Mouse (Mus musculus) right cerebral cortex, postnatal 14 days (tissue): Measurements from ENCODE around the gene Vps35.

Experiments used
- DNase-seq: peaks from one replicate; pipeline ENCODE4 v3.0.0; 2022

Gene Vps35

GRCm38 (mm10) chr8:85299434-85300077 lies at the start of gene Vps35, which contains the start of gene Orc6:
Vps35 (minus strand) TSS chr8:85299802.
Orc6 (plus strand) TSS chr8:85299632.
- peak; percentile 97 for DNase-seq

- no peak for DNase-seq
Measured at GRCm38 (mm10) chr8:85339871-85340573, 40.4 kb upstream of the Vps35 start.

GRCm38 (mm10) chr8:85337681-85338080 lies 38.1 kb upstream of the Vps35 start:
- no peak for DNase-seq

GRCm38 (mm10) chr8:85336211-85336933 lies 36.8 kb upstream of the Vps35 start:
- DNase-seq, result no peak

- no peak for DNase-seq
Measured at GRCm38 (mm10) chr8:85335105-85335504, 35.5 kb upstream of the Vps35 start.

- no peak for DNase-seq
Measured at GRCm38 (mm10) chr8:85329506-85329905, 29.9 kb upstream of the Vps35 start.

GRCm38 (mm10) chr8:85327036-85327435 lies 27.4 kb upstream of the Vps35 start:
- DNase-seq, result no peak

GRCm38 (mm10) chr8:85323084-85323483 lies 23.5 kb upstream of the Vps35 start:
- DNase-seq, result no peak

- no peak for DNase-seq
Measured at GRCm38 (mm10) chr8:85321981-85322380, 22.4 kb upstream of the Vps35 start.

- DNase-seq, result no peak
Measured at GRCm38 (mm10) chr8:85318534-85318933, 18.9 kb upstream of the Vps35 start.

GRCm38 (mm10) chr8:85313036-85313435 lies 13.4 kb upstream of the Vps35 start:
- DNase-seq, result no peak

- no peak for DNase-seq
Measured at GRCm38 (mm10) chr8:85311743-85312142, 12.1 kb upstream of the Vps35 start.

GRCm38 (mm10) chr8:85308564-85308963 lies 9.0 kb upstream of the Vps35 start:
- DNase-seq, result no peak

- no peak for DNase-seq
Measured at GRCm38 (mm10) chr8:85303531-85303930, 3.9 kb upstream of the Vps35 start.

GRCm38 (mm10) chr8:85302931-85303330 lies 3.3 kb upstream of the Vps35 start:
- no peak for DNase-seq

- no peak for DNase-seq
Measured at GRCm38 (mm10) chr8:85301941-85302340, 2.3 kb upstream of the Vps35 start.

- no peak for DNase-seq
Measured at GRCm38 (mm10) chr8:85298600-85299433, 785 bp downstream of the Vps35 start.

- no peak for DNase-seq
Measured at GRCm38 (mm10) chr8:85286846-85287245, 12.8 kb downstream of the Vps35 start.

- no peak for DNase-seq
Measured at GRCm38 (mm10) chr8:85227297-85227696, 72.3 kb downstream of the Vps35 start.

GRCm38 (mm10) chr8:85225688-85226087 lies 73.9 kb downstream of the Vps35 start, which contains the start of gene Olfr371:
Olfr371 (plus strand) TSS chr8:85225988.
- no peak for DNase-seq

GRCm38 (mm10) chr8:85220992-85221391 lies 78.6 kb downstream of the Vps35 start:
- DNase-seq, result no peak

GRCm38 (mm10) chr8:85220220-85220619 lies 79.4 kb downstream of the Vps35 start:
- DNase-seq, result no peak
